10 mouse cellular contexts compared by ENCODE assay signal in the genomic region with DNA sequence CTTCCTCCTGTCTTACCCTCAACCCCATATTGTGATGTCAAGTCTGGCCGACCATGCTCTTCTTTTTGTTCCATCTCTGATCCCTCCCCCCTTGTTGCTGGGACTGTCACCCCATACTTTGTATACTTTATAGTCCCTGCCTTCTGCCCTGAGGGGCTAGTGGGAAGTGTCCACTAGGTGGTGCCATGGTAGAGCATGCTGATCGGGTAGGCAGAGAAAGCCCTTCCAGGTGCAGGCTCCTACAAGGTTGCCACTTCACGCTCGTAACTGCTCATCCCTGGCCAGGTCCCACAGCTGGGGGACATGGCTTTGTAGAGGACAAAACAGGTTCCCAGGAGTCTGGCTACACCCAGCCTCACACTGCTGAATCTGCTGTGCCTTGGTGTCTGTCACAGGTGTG. TPM values are rescaled to one million over a fixed set of nuclear protein-coding genes. Genes with fewer than 3 reads are reported as not detected.
DNase-seq lines count a peak whose midpoint lies in the region; ATAC-seq and TF ChIP-seq lines count a peak whose summit lies in the region.
"Had no signal": no experiment of that assay in that cellular context is flagged by ENCODE, and none has a peak within 500 bp of the region (broad histone marks: within the 10 kb centered on the region; RNA-seq: fewer than 3 reads in every experiment).

No protein-coding gene starts in this region.

- no peaks in the 10 kb centered on the region for H3K79me2 ChIP-seq in CH12.LX (replicated peaks; ENCODE audit: control insufficient read depth, extremely low read depth, insufficient read depth, poor library complexity, severe bottlenecking)

- no peaks in the 10 kb centered on the region for H3K36me3 ChIP-seq in hindbrain, postnatal 0 days (ENCODE audit: insufficient read depth, low read length)
- H3K36me3 ChIP-seq in hindbrain, embryonic 10.5 days, result no peaks in the 10 kb centered on the region
- no peaks in the 10 kb centered on the region for H3K36me3 ChIP-seq in CH12.LX (replicated peaks in 1 of 2; ENCODE audit: control insufficient read depth in 1 of 2, insufficient read depth in 1 of 2, low read length in 1 of 2)
- H3K36me3 ChIP-seq in liver, postnatal 0 days (replicated peaks; ENCODE audit: insufficient read depth, low read length), result no peaks in the 10 kb centered on the region
- H3K36me3 ChIP-seq in neural tube, embryonic 15.5 days, result no peaks in the 10 kb centered on the region
- H3K36me3 ChIP-seq in forebrain, embryonic 16.5 days (ENCODE audit: control insufficient read depth, insufficient read depth), result no peaks in the 10 kb centered on the region

- TF ChIP-seq POLR2A in CH12.LX (IDR thresholded peaks at IDR 0.05; ENCODE audit: low read depth, low read length), result no peak

- H3K4me2 ChIP-seq in hindbrain, postnatal 0 days (ENCODE audit: low read depth, low read length), result no peak overlapping the region
- no peak overlapping the region for H3K4me2 ChIP-seq in CH12.LX (ENCODE audit: insufficient read depth, low read depth, poor library complexity, severe bottlenecking)
- H3K4me2 ChIP-seq in liver, postnatal 0 days (ENCODE audit: low read depth, low read length), result no peak overlapping the region
- no peak overlapping the region for H3K4me2 ChIP-seq in neural tube, embryonic 15.5 days
- H3K4me2 ChIP-seq in forebrain, embryonic 16.5 days (ENCODE audit: low read length), result no peak overlapping the region

- no peak overlapping the region for H3K27ac ChIP-seq in hindbrain, postnatal 0 days
- no peak overlapping the region for H3K27ac ChIP-seq in hindbrain, embryonic 10.5 days
- H3K27ac ChIP-seq in CH12.LX (ENCODE audit: insufficient read depth, low read depth), result no peak overlapping the region
- H3K27ac ChIP-seq in liver, postnatal 0 days (ENCODE audit: low read depth), result no peak overlapping the region
- no peak overlapping the region for H3K27ac ChIP-seq in neural tube, embryonic 15.5 days (replicated peaks)
- no peak overlapping the region for H3K27ac ChIP-seq in forebrain, embryonic 16.5 days (ENCODE audit: low read length)

- no peak overlapping the region for H3K4me3 ChIP-seq in hindbrain, postnatal 0 days (ENCODE audit: low read length)
- H3K4me3 ChIP-seq in hindbrain, embryonic 10.5 days, result no peak overlapping the region
- H3K4me3 ChIP-seq in CH12.LX (replicated peaks in 1 of 3; ENCODE audit: low read depth in 2 of 3, low read length in 2 of 3, poor library complexity in 1 of 3), result no peak overlapping the region
- H3K4me3 ChIP-seq in liver, postnatal 0 days (ENCODE audit: low read depth, low read length), result no peak overlapping the region
- H3K4me3 ChIP-seq in neural tube, embryonic 15.5 days (replicated peaks), result no peak overlapping the region
- H3K4me3 ChIP-seq in forebrain, embryonic 16.5 days (replicated peaks; ENCODE audit: low read length), result no peak overlapping the region

- ATAC-seq in hindbrain, postnatal 0 days, result no peak
- no peak for ATAC-seq in liver, postnatal 0 days
- ATAC-seq in neural tube, embryonic 15.5 days (ENCODE audit: low FRiP score), result no peak
- no peak for ATAC-seq in forebrain, embryonic 16.5 days

- TF ChIP-seq CTCF in hindbrain, postnatal 0 days (IDR thresholded peaks at IDR 0.05; ENCODE audit: low read depth), result peak; percentile 62
- TF ChIP-seq CTCF in CH12.LX (conservative IDR thresholded peaks at IDR 0.05 in 1 of 2, IDR thresholded peaks at IDR 0.05 in 1 of 2; ENCODE audit: low read depth in 2 of 2, low read length in 2 of 2), result peak in 1 of 2 experiments; percentile 64; a peak in 2 of 4 replicates
- TF ChIP-seq CTCF in liver, postnatal 0 days (IDR thresholded peaks at IDR 0.05; ENCODE audit: low read depth), result peak; percentile 74

- no peak for TF ChIP-seq EP300 in CH12.LX (IDR thresholded peaks at IDR 0.05; ENCODE audit: low read length)
- TF ChIP-seq EP300 in liver, postnatal 0 days (IDR thresholded peaks at IDR 0.05; ENCODE audit: low read depth), result no peak

- no peaks in the 10 kb centered on the region for H3K4me1 ChIP-seq in hindbrain, postnatal 0 days (ENCODE audit: insufficient read depth, low read length)
- H3K4me1 ChIP-seq in hindbrain, embryonic 10.5 days (replicated peaks), result peaks cover 11% of the 10 kb centered on the region
- H3K4me1 ChIP-seq in CH12.LX (ENCODE audit: control insufficient read depth in 1 of 2, insufficient read depth in 2 of 2), result no peaks in the 10 kb centered on the region
- H3K4me1 ChIP-seq in liver, postnatal 0 days (ENCODE audit: insufficient read depth), result no peaks in the 10 kb centered on the region
- H3K4me1 ChIP-seq in neural tube, embryonic 15.5 days, result no peaks in the 10 kb centered on the region
- H3K4me1 ChIP-seq in forebrain, embryonic 16.5 days (replicated peaks; ENCODE audit: control insufficient read depth, insufficient read depth, low read length), result no peaks in the 10 kb centered on the region

- no peaks in the 10 kb centered on the region for H3K9me3 ChIP-seq in hindbrain, postnatal 0 days (ENCODE audit: low read length)
- no peaks in the 10 kb centered on the region for H3K9me3 ChIP-seq in hindbrain, embryonic 10.5 days
- H3K9me3 ChIP-seq in CH12.LX (replicated peaks; ENCODE audit: low read length), result no peaks in the 10 kb centered on the region
- H3K9me3 ChIP-seq in liver, postnatal 0 days (ENCODE audit: low read length), result no peaks in the 10 kb centered on the region
- no peaks in the 10 kb centered on the region for H3K9me3 ChIP-seq in neural tube, embryonic 15.5 days (replicated peaks)
- H3K9me3 ChIP-seq in forebrain, embryonic 16.5 days (ENCODE audit: control insufficient read depth, low read length), result no peaks in the 10 kb centered on the region

- in situ Hi-C loops in CH12.LX (cut with MboI; ENCODE audit: low pct_ligation_motif_present, low pct_unique_long_range_greater_than_20kb, low sequenced_read_pairs), result no loop called here

- WGBS in hindbrain, postnatal 0 days, result 67% methylated on average over 4 of the region's 4 CpGs
- 72% methylated on average over 4 of the region's 4 CpGs for WGBS in hindbrain, embryonic 10.5 days
- WGBS in liver, postnatal 0 days (ENCODE audit: insufficient replicate concordance), result 45% methylated on average over 4 of the region's 4 CpGs
- WGBS in neural tube, embryonic 15.5 days, result 63% methylated on average over 4 of the region's 4 CpGs
- WGBS in forebrain, embryonic 16.5 days, result 77% methylated on average over 4 of the region's 4 CpGs

- dilution Hi-C loops in CH12.LX (cut with MboI; ENCODE audit: extremely low pct_ligation_motif_present, extremely low pct_unique_long_range_greater_than_20kb, low sequenced_read_pairs), result no loop called here

- H3K9ac ChIP-seq in hindbrain, postnatal 0 days (replicated peaks; ENCODE audit: low read length), result no peak overlapping the region
- H3K9ac ChIP-seq in CH12.LX (ENCODE audit: insufficient read depth, low read depth), result no peak overlapping the region
- no peak overlapping the region for H3K9ac ChIP-seq in liver, postnatal 0 days (replicated peaks)
- no peak overlapping the region for H3K9ac ChIP-seq in neural tube, embryonic 15.5 days (replicated peaks)
- no peak overlapping the region for H3K9ac ChIP-seq in forebrain, embryonic 16.5 days (replicated peaks; ENCODE audit: low read depth, low read length)

- DNase-seq in hindbrain, postnatal 0 days (ENCODE audit: low spot score), result no peak
- DNase-seq in hindbrain, embryonic 10.5 days (ENCODE audit: low spot score), result no peak
- DNase-seq in CH12.LX (ENCODE audit: extremely low read depth), result peak; percentile 12
- peak; percentile 63 to 70 for DNase-seq in adrenal gland, postnatal 36 days
- peak; percentile 43 for DNase-seq in liver, postnatal 0 days
- no peak for DNase-seq in Muller cell, postnatal 12 days (ENCODE audit: inconsistent ontology term)
- DNase-seq: cerebellum, adult 8-10 months had no signal

- TF ChIP-seq RAD21 in CH12.LX (IDR thresholded peaks at IDR 0.05; ENCODE audit: low read depth, low read length), result peak; percentile 46

- no peaks in the 10 kb centered on the region for H3K27me3 ChIP-seq in hindbrain, postnatal 0 days (ENCODE audit: insufficient read depth, low read length)
- H3K27me3 ChIP-seq in hindbrain, embryonic 10.5 days (ENCODE audit: insufficient read depth, poor library complexity, severe bottlenecking), result no peaks in the 10 kb centered on the region
- peaks cover 92% of the 10 kb centered on the region for H3K27me3 ChIP-seq in CH12.LX (replicated peaks)
- H3K27me3 ChIP-seq in liver, postnatal 0 days (ENCODE audit: insufficient read depth, low read length), result no peaks in the 10 kb centered on the region
- H3K27me3 ChIP-seq in neural tube, embryonic 15.5 days (replicated peaks), result no peaks in the 10 kb centered on the region
- no peaks in the 10 kb centered on the region for H3K27me3 ChIP-seq in forebrain, embryonic 16.5 days (replicated peaks; ENCODE audit: control insufficient read depth, insufficient read depth, low read length)

TF ChIP-seq in CH12.LX, 34 proteins besides CTCF, POLR2A, EP300 and RAD21:
- TF ChIP-seq HCFC1 (IDR thresholded peaks at IDR 0.05; ENCODE audit: low read depth, low read length) (no peak), SMC3 (IDR thresholded peaks at IDR 0.05; ENCODE audit: low read depth, low read length) (peak; percentile 36), ZMIZ1 (IDR thresholded peaks at IDR 0.05; ENCODE audit: low read depth, low read length) (no peak), ELF1 (IDR thresholded peaks at IDR 0.05; ENCODE audit: low read depth, low read length) (no peak), POLR2AphosphoS2 (IDR thresholded peaks at IDR 0.05; ENCODE audit: low read depth, low read length) (no peak)

RNA-seq across cellular contexts. Expression of gene Col5a1, which starts 29.5 kb away (rescaled TPM):
- 23.6 and 25.9 TPM in 2 replicates for total RNA-seq in hindbrain, postnatal 0 days (2014; rRNA removed)
- polyA plus RNA-seq in hindbrain, postnatal 0 days (2015; fragmentation: Nextera tagmentation; extraction: Ambion mirVana), result 7.1 and 8.0 TPM in 2 replicates
- polyA plus RNA-seq in hindbrain, embryonic 10.5 days (2016; fragmentation: Nextera tagmentation; extraction: Ambion mirVana), result 21.2 and 25.6 TPM in 2 replicates
- total RNA-seq in CH12.LX (2012; rRNA removed) (0.04 TPM in 2 replicates), CH12.LX (2014; rRNA removed) (not detected in 2 replicates)
- polyA plus RNA-seq in CH12.LX (2012; ENCODE audit: insufficient read length, low read depth), result not detected in 2 replicates
- total RNA-seq in adrenal gland, postnatal 36 days (2021), result 10 to 100 TPM; 51.4 to 64.3 TPM
- 9.5 and 10.9 TPM in 2 replicates for polyA plus RNA-seq in liver, postnatal 0 days (2015; fragmentation: Nextera tagmentation; extraction: Ambion mirVana)
- polyA plus RNA-seq in neural tube, embryonic 15.5 days (2015; fragmentation: Nextera tagmentation; extraction: Ambion mirVana), result 21.5 and 29.0 TPM in 2 replicates
- polyA plus RNA-seq in forebrain, embryonic 16.5 days (2015; fragmentation: Nextera tagmentation; extraction: Ambion mirVana), result 4.8 and 8.7 TPM in 2 replicates
- total RNA-seq: neutrophil, adult 5-6 weeks had no signal

Comparison
In these comparisons a context has a peak if more than half of its experiments do, and no peak if none do; other contexts are left out.
1. DNase-seq: peak in CH12.LX (single experiment), adrenal gland, postnatal 36 days (2 of 2) and liver, postnatal 0 days (single experiment); none in hindbrain, postnatal 0 days (single experiment), hindbrain, embryonic 10.5 days (single experiment) and Muller cell, postnatal 12 days (single experiment).